Mouse (Mus musculus) layer of hippocampus, postnatal 14 days (tissue): Measurements from ENCODE around the gene Gcnt7. TPM values are rescaled to one million over a fixed set of nuclear protein-coding genes. Genes with fewer than 3 reads are reported as not detected.
A peak's percentile ranks its signal among the peaks of the same experiment; 100 is the strongest.

ENCODE experiments used
- DNase-seq, 2 experiments: peaks; one replicate each; pipeline ENCODE4 v3.0.0; 2021 to 2022; ENCODE audit warnings: low spot score in 2 of 2, mixed read lengths in 1 of 2
- total RNA-seq, 2 experiments: library from RNA; stranded (reverse); gene quantifications; 2 replicates each; pipeline ENCODE4 v1.2.3; 2021

The Gcnt7 gene
- total RNA-seq, 2 experiments from 2014 or later = not detected

- DNase-seq = no peak
Measured at GRCm38 (mm10) chr2:172462813-172463212, 4.4 kb upstream of the Gcnt7 start.

- DNase-seq = no peak
Measured at GRCm38 (mm10) chr2:172460647-172461046, 2.3 kb upstream of the Gcnt7 start.

- DNase-seq = no peak
Measured at GRCm38 (mm10) chr2:172452458-172452857, 5.9 kb downstream of the Gcnt7 start.

- no peak for DNase-seq
Measured at GRCm38 (mm10) chr2:172452031-172452430, 6.4 kb downstream of the Gcnt7 start.

GRCm38 (mm10) chr2:172450640-172451039 is 7.8 kb downstream of the Gcnt7 start:
- DNase-seq = no peak

GRCm38 (mm10) chr2:172448329-172448728 is 10.1 kb downstream of the Gcnt7 start:
- DNase-seq = no peak

- no peak for DNase-seq
Measured at GRCm38 (mm10) chr2:172447317-172447716, 11.1 kb downstream of the Gcnt7 start.

- no peak for DNase-seq
Measured at GRCm38 (mm10) chr2:172445617-172446016, 12.8 kb downstream of the Gcnt7 start.

- no peak for DNase-seq
Measured at GRCm38 (mm10) chr2:172441176-172441575, 17.2 kb downstream of the Gcnt7 start.

- DNase-seq = no peak
Measured at GRCm38 (mm10) chr2:172440640-172441005, 17.8 kb downstream of the Gcnt7 start.

GRCm38 (mm10) chr2:172439843-172440639 is 18.4 kb downstream of the Gcnt7 start, which contains the start of gene Rtf2:
TSS of gene Rtf2 (plus strand) at chr2:172440556.
- DNase-seq = peak; percentile 100

- DNase-seq = no peak
Measured at GRCm38 (mm10) chr2:172437371-172437952, 20.9 kb downstream of the Gcnt7 start.

- DNase-seq = no peak
Measured at GRCm38 (mm10) chr2:172433746-172434145, 24.6 kb downstream of the Gcnt7 start.

- no peak for DNase-seq
Measured at GRCm38 (mm10) chr2:172430609-172431008, 27.8 kb downstream of the Gcnt7 start.

- DNase-seq = no peak
Measured at GRCm38 (mm10) chr2:172418208-172418607, 40.2 kb downstream of the Gcnt7 start.

- no peak for DNase-seq
Measured at GRCm38 (mm10) chr2:172416876-172417275, 41.5 kb downstream of the Gcnt7 start.

- no peak for DNase-seq
Measured at GRCm38 (mm10) chr2:172416218-172416617, 42.2 kb downstream of the Gcnt7 start.

- no peak for DNase-seq
Measured at GRCm38 (mm10) chr2:172413894-172414293, 44.5 kb downstream of the Gcnt7 start.

GRCm38 (mm10) chr2:172413273-172413672 is 45.1 kb downstream of the Gcnt7 start:
- no peak for DNase-seq

- no peak for DNase-seq
Measured at GRCm38 (mm10) chr2:172412454-172412853, 45.9 kb downstream of the Gcnt7 start.

- DNase-seq = no peak
Measured at GRCm38 (mm10) chr2:172411091-172411490, 47.3 kb downstream of the Gcnt7 start.

GRCm38 (mm10) chr2:172410686-172411085 is 47.7 kb downstream of the Gcnt7 start:
- DNase-seq = no peak

GRCm38 (mm10) chr2:172407499-172407898 is 50.9 kb downstream of the Gcnt7 start:
- DNase-seq = no peak
